Mouse (Mus musculus) Muller cell, postnatal 12 days (primary cell): ENCODE measurements around the gene Hsf3.
"Not testable (repeated sequence)": the region's sequence is repeated elsewhere in the genome, so short reads cannot be mapped to it uniquely, and the experiment has no call there.

Experiments
- DNase-seq: peaks from one replicate; pipeline ENCODE4 v3.0.0-alpha.2; 2015; ENCODE audit errors: inconsistent ontology term

Gene Hsf3

DNA sequence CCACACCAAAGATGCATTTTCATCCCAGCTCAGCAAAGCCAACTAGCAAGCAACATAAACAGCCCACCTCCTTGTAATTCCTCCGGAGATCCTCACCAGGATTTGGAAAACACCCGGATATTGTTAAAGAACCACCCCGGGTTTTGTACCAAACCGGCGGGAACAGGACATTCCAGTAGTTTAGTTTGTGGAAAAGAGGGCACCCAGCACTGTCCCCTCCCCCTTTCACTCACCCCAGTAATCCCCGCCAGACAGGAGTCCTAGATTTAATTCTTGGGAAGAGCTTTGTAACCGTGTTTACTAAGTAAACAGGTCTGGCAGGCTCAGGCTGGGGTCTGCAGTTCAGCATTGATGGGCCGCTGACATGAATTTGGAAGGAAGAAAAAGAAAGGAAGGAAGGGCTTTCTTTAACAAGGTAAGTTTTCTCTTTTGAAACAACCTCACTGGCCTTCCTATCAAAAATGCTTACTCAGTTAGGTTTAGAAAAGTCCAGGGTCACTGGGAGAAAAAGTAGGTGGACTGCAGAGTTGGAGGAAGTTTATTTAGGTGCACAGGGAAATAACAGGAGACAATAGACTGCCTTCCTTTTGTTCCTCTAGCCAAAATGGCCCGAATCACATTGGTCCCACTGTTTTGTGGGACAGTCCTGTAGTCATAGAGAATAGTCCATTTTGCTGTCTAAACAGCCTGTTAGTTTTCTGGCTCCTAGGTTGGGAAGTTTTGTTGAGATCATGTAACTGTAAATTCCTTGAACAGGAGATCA is at the start of gene Hsf3:
Hsf3 (minus strand) TSS at position 94 of the 763 bp plus-strand sequence.
- DNase-seq = peak; percentile 37

DNA sequence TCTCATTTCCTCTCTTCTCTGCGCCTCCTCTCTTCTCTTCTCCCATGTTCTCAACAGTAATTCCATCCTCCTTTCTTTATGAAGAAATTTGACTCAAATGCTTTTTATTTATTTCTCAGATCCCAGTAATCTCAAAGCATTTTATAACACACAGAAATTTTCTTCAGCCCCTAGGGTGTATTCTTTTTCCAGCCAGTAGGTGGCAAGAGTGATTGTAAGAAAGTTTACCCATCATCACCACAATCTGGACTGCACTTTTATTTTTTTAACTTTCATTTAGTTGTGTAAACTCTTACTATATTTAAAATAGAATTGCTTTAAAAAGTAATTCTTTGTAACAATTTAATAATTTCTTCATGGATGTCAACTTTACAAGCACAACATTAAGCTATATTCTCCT is 45.5 kb upstream of the Hsf3 start:
- peak; percentile 9 for DNase-seq

DNA sequence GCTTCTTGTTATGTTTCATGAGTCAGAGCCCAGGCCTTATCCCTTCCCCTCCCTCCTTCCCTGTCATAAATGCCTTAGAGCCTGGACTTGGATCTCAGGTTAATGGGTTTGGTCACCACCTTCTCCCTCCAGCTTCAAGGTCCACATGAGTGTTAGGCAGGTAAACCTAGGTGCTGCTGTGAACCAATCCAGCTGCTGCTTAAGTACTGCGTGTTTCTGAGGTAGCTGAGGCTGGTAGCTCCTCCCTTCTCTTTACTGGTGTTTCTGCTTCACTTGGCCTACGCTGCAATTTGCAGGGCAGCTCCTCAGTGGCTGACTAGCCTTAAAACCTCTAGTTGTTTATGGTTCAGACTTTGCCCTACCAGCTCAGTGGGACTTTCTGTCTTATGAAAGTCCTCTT is 945 bp downstream of the Hsf3 start, which contains the start of gene Heph:
Heph (plus strand) TSS at position 211 of the 400 bp plus-strand sequence.
- DNase-seq = no peak

DNA sequence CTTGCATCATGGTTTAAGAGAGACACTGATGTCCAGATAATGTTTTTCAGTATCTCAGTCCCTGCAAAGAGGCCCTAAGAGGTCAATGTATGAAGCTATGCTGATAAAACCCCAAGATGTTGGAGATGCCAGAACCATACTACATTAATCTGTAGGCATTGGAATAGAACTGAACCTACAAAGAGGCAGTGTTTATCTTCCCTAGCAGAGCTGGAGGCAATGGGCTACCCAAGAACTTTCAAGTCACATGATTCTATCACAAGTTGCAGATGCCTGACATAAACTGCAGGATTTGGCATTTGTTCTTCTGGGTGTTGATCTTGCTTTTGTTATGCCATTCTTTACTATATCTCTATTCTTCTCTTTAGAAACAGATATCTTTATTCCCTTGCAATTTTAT is 36.7 kb downstream of the Hsf3 start:
- DNase-seq = no peak

DNA sequence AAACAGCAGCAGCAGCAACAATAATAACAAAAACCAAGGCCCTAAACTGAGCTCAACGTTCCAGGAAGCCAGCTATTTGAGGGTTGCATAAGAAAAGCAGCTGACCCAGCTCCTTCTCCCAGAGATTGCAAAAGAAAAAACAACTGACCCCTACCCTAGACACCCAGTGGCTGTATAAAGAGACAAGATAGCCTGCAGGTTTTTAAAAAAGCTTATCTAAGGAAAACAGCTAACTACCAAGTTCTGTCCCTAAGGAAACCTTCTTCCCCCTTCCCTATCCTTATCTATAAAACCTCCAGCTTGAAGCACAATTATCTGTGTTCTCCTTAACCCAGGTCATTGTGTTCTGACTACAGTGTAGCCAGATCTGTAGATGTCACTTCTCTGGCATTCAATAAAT is 38.4 kb downstream of the Hsf3 start:
- no peak for DNase-seq

DNA sequence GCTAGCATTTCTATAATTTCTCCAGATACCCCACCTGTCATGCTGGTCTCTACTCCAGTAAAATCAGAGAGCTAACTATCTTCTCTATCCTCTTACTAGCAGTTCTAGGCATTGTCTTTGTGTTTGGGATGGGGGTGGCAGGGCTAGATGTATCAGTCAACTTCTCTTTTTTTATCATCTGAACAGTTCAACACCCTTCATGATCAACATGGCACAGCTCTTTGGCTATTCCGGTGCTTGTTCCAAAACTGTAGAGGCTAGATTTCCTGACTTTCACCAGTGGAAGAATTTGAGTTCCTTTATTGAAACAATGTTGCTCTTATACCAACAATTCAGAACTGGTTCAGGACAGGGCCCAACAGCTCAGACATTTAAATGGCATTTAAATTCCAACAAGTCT is 39.1 kb downstream of the Hsf3 start:
- no peak for DNase-seq

DNA sequence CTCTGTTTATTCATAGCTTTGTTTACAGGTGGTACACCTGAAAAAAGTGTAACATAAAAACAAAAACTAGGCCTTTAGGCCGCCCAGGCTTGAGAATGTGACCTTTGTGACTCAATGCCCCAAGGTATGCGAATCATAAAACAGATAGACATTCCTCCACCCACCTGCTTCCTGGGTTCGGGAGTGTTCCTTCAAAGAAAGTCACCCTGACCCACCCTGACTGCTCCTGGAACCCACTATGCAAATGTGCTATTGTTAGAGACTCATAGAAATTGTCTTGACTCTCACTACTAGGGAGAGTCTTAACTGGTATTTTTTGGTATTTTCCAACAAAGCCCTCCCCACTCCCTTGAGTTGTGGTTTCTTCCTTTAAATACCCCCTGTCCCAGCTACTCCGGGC is 40.7 kb downstream of the Hsf3 start:
- DNase-seq = not testable (repeated sequence)

DNA sequence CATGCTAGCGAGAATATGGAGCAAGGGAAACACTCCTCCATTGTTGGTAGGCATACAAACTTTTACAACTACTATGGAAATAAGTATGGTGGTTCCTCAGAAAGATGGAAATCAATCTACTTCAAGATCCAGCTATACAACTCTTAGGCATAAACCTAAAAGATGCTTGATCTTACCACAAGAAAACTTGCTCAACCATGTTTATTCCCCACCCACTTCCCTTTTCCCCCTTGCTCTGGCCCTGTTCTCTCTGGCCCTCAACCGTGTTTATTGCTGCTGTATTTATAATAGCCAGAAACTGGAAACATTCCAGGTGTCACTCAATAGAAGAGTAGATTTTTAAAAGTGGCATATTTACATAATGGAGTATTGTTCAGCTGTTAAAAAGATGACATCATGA is 117.0 kb downstream of the Hsf3 start:
- DNase-seq = no peak

DNA sequence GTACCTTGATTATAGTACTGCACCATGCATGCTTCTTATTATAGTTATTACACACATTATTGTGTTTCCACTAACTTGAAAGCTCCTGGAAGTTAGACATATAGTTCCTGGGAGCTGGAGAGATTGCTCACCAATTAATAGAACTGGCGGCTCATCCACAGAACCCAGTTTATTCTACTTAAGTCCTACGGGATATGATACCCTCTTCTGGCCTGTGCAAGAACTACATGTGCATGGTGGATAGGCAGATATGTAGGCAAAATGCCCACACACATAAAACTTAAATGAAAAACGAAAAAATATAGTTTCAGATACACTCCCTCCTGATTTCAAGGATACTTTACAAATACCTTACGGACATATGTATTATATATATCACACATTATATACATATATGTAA is 126.3 kb downstream of the Hsf3 start:
- no peak for DNase-seq

DNA sequence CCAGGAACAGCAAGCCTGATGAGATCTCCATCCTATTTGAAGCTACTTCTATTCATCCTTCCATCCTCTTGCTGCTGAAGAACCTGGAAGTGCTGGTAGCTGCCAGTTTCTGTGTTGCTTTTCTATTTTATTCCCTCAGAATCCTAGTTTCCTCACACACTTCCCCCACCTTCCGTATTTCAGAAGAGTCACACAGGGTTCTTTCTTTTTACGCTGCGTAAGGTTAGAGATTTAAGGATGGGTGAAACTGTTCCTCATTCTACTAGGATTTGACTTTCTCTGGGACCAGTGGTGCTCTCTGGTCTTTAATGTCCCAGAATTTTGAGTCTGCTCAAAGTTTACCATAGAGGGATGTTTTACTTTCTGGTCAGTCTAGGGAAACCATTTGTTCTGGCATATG is 162.8 kb downstream of the Hsf3 start, which contains the start of gene Vsig4:
Vsig4 (minus strand) TSS at position 101 of the 400 bp plus-strand sequence.
- DNase-seq = no peak

DNA sequence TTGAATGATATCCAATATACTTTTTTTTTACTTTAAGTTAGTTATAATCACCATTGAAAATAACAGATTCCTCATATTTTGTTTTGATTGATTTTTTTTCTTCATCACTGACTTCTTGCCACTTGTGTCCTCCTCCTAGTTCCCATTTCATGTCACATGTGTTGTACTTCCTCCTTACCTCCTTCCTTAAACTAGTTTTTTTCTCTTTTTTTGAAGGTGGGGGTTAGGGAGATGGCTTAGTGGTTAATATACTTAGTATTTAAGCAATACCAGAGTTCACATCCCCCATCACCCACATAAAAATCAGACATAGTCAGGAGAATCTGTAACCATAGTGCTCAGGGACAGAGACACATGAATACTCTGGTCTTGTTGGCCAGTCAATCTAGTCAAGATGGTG is 199.6 kb downstream of the Hsf3 start:
- DNase-seq = no peak
